Mouse (Mus musculus): ENCODE data around the gene N4bp3.

GRCm38 (mm10) chr11:51615601-51616000, 35.0 kb downstream of the N4bp3 start:
- no peak for TF ChIP-seq CTCF (IDR thresholded peaks at IDR 0.05; ENCODE audit: low read depth)
- no peak for TF ChIP-seq EP300 (IDR thresholded peaks at IDR 0.05; ENCODE audit: low read depth)

Data from liver, postnatal 0 days (tissue).